Mouse (Mus musculus) erythroblast, adult 5-6 weeks (primary cell): ENCODE measurements around the gene Tnfaip6. TPM values are rescaled to one million over a fixed set of nuclear protein-coding genes. Genes with fewer than 3 reads are reported as not detected.

ENCODE experiments used
- ATAC-seq: replicated peaks from 2 replicates; pipeline ENCODE4 v1.8.0; 2016; ENCODE audit warnings: moderate number of reproducible peaks, mild to moderate bottlenecking, moderate TSS enrichment, inconsistent platforms; ENCODE audit not compliant: poor library complexity, low FRiP score, severe bottlenecking
- total RNA-seq, 2 experiments: library from RNA; stranded (forward) in 1 of 2; stranded (reverse) in 1 of 2; fragments of 150-400 nt in 1 of 2; fragments of 200-764, 138-1000 nt in 1 of 2; gene quantifications; 2 replicates each; pipeline versions ENCODE4 v1.2.3 to v1.2.4; 2015 to 2017; ENCODE audit warnings: low replicate concordance in 2 of 2

Gene Tnfaip6
- total RNA-seq, 2 experiments from 2014 or later: 1.1 TPM; not detected in 1

GRCm38 (mm10) chr2:52046032-52046431 is 8.2 kb downstream of the Tnfaip6 start:
- no peak for ATAC-seq

GRCm38 (mm10) chr2:52050823-52051222 is 13.0 kb downstream of the Tnfaip6 start:
- ATAC-seq: no peak

GRCm38 (mm10) chr2:52052335-52052734 is 14.5 kb downstream of the Tnfaip6 start:
- ATAC-seq: no peak

- no peak for ATAC-seq
Observed at GRCm38 (mm10) chr2:52053502-52053901, 15.7 kb downstream of the Tnfaip6 start.

GRCm38 (mm10) chr2:52055616-52056015 is 17.8 kb downstream of the Tnfaip6 start:
- ATAC-seq: no peak

GRCm38 (mm10) chr2:52057099-52057498 is 19.3 kb downstream of the Tnfaip6 start:
- no peak for ATAC-seq

- no peak for ATAC-seq
Observed at GRCm38 (mm10) chr2:52057681-52058080, 19.9 kb downstream of the Tnfaip6 start.

GRCm38 (mm10) chr2:52068641-52069040 is 30.8 kb downstream of the Tnfaip6 start:
- no peak for ATAC-seq

- ATAC-seq: no peak
Observed at GRCm38 (mm10) chr2:52070816-52071215, 33.0 kb downstream of the Tnfaip6 start.

- ATAC-seq: no peak
Observed at GRCm38 (mm10) chr2:52071241-52071991, 33.6 kb downstream of the Tnfaip6 start.

GRCm38 (mm10) chr2:52072065-52072490 is 34.3 kb downstream of the Tnfaip6 start:
- no peak for ATAC-seq

- ATAC-seq: peak; percentile 83
Observed at GRCm38 (mm10) chr2:52072491-52073140, 34.8 kb downstream of the Tnfaip6 start, which contains the start of gene Rif1. TSS of gene Rif1 (plus strand) at chr2:52072832.

- ATAC-seq: peak; percentile 71
Observed at GRCm38 (mm10) chr2:52073141-52073904, 35.5 kb downstream of the Tnfaip6 start.

GRCm38 (mm10) chr2:52078666-52079065 is 40.9 kb downstream of the Tnfaip6 start:
- no peak for ATAC-seq

- ATAC-seq: no peak
Observed at GRCm38 (mm10) chr2:52084013-52084412, 46.2 kb downstream of the Tnfaip6 start.

GRCm38 (mm10) chr2:52084571-52084970 is 46.8 kb downstream of the Tnfaip6 start:
- ATAC-seq: no peak

Other genes with a start within 250 kb of the Tnfaip6 start
- gene Rbm43, start 102.8 kb upstream of the Tnfaip6 start, total RNA-seq (2015; ENCODE audit: low replicate concordance): 13.3 and 25.7 TPM in 2 replicates
- gene Rbm43, start 102.8 kb upstream of the Tnfaip6 start, total RNA-seq (2017; ENCODE audit: low replicate concordance): 12.5 and 16.9 TPM in 2 replicates
- gene Nmi, start 64.5 kb upstream of the Tnfaip6 start, total RNA-seq (2015; ENCODE audit: low replicate concordance): 2.3 and 17.1 TPM in 2 replicates
- 10.8 and 30.0 TPM in 2 replicates for gene Nmi, start 64.5 kb upstream of the Tnfaip6 start, total RNA-seq (2017; ENCODE audit: low replicate concordance)
- gene Rif1, start 34.8 kb downstream of the Tnfaip6 start, total RNA-seq (2015; ENCODE audit: low replicate concordance): 25.3 and 42.1 TPM in 2 replicates
- gene Rif1, start 34.8 kb downstream of the Tnfaip6 start, total RNA-seq (2017; ENCODE audit: low replicate concordance): 35.0 and 53.4 TPM in 2 replicates